Mouse (Mus musculus) urinary bladder, postnatal 36 days (tissue): ENCODE results near the gene Trim43c.
"Not testable (repeated sequence)": the region's sequence is repeated elsewhere in the genome, so short reads cannot be mapped to it uniquely, and the experiment has no call there.

ENCODE experiments used
- DNase-seq, 2 experiments: peaks; one replicate each; pipeline ENCODE4 v3.0.0; 2022; ENCODE audit warnings: low spot score in 2 of 2, mixed read lengths in 1 of 2

Gene Trim43c

GRCm38 (mm10) chr9:88838864-88839263 is at the start of gene Trim43c:
Gene Trim43c, plus strand, starts transcription at chr9:88839164.
- not testable (repeated sequence) for DNase-seq

DNA sequence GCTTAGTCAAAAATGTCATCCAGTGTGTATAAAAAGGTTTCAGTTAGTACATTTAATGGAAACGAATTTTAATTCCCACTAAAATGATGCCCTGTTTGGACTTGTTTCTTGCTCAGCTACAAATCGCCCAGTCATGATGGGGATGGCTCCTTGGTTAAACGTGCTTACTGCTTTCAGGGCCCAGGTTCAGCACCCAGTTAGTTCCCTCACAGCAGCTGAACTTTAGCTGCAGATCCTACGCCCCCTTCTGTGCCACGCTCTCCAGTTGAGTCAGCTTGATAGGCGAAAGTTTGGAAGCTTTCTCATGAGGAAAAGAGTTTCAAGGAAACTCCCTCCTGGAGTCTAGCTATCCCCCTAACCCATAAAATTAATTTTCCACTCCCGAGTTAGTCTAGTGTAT is 14.1 kb downstream of the Trim43c start:
- DNase-seq: not testable (repeated sequence)

GRCm38 (mm10) chr9:88858566-88859492 is 19.9 kb downstream of the Trim43c start:
- DNase-seq: peak; percentile 73 to 89
